Mouse (Mus musculus) embryonic facial prominence, embryonic 10.5 days (tissue): Measurements from ENCODE around the gene Muc5ac. TPM values are rescaled to one million over a fixed set of nuclear protein-coding genes. Genes with fewer than 3 reads are reported as not detected.
"Not testable (repeated sequence)": the region's sequence is repeated elsewhere in the genome, so short reads cannot be mapped to it uniquely, and the experiment has no call there.

Experiments used
- DNase-seq: peaks from one replicate; pipeline ENCODE4 v3.0.0-alpha.2; 2017; ENCODE audit warnings: low spot score
- H3K27ac ChIP-seq: fragments of 300-500 bp; sonication (generic); replicated peaks from 2 replicates; pipeline ENCODE4 v1.5.1; 2016; ENCODE audit warnings: mild to moderate bottlenecking
- H3K27me3 ChIP-seq: fragments of 300-500 bp; sonication (generic); replicated peaks from 2 replicates; pipeline ENCODE4 v1.6.1; 2016; ENCODE audit warnings: low read depth, mild to moderate bottlenecking; ENCODE audit not compliant: poor library complexity, severe bottlenecking
- H3K36me3 ChIP-seq: fragments of 300-500 bp; sonication (generic); replicated peaks from 2 replicates; pipeline ENCODE4 v1.6.1; 2016; ENCODE audit warnings: mild to moderate bottlenecking, moderate library complexity
- H3K4me1 ChIP-seq: fragments of 300-500 bp; sonication (generic); 2 replicates; pipeline ENCODE4 v1.6.1; 2016
- H3K4me3 ChIP-seq: fragments of 300-500 bp; sonication (generic); 2 replicates; pipeline ENCODE4 v1.5.1; 2016; ENCODE audit warnings: mild to moderate bottlenecking, moderate library complexity
- H3K9me3 ChIP-seq: fragments of 300-500 bp; sonication (generic); 2 replicates; pipeline ENCODE4 v1.6.1; 2016; ENCODE audit warnings: mild to moderate bottlenecking
- WGBS: fragments of 180-500 bp; shearing (Covaris S2); methylation state at CpG from one replicate; pipeline ENCODE4 v1.1.7; 2016; 5-methylcytosine and 5-hydroxymethylcytosine counted together
- polyA plus RNA-seq: library from polyadenylated mRNA; unstranded; fragments of >200 nt; fragmentation: Nextera tagmentation; extraction: Ambion mirVana; gene quantifications from 2 replicates; pipeline ENCODE4 v1.2.1, GENCODE M21; 2016

The Muc5ac gene
- polyA plus RNA-seq, 1 experiment from 2014 or later, result not detected

- Histone ChIP-seq H3K27me3 (no peaks in the 10 kb centered on the region), H3K9me3 (no peaks in the 10 kb centered on the region), H3K4me1 (no peaks in the 10 kb centered on the region), H3K4me3 (no peak overlapping the region), H3K36me3 (no peaks in the 10 kb centered on the region), H3K27ac (no peak overlapping the region)
- 88% methylated on average over 7 of the region's 7 CpGs for WGBS
- DNase-seq, result no peak
These were observed 16.6 kb downstream of the Muc5ac start for GRCm38 (mm10) chr7:141805384-141805783.

- H3K27me3 ChIP-seq, H3K4me1 ChIP-seq, H3K4me3 ChIP-seq, H3K36me3 ChIP-seq, H3K9me3 ChIP-seq, H3K27ac ChIP-seq, DNase-seq: not testable (repeated sequence)
- no CpG with 5 or more reads among the region's 4 CpGs for WGBS
These were observed 19.1 kb downstream of the Muc5ac start for GRCm38 (mm10) chr7:141807823-141808222.

- H3K9me3 ChIP-seq, H3K4me3 ChIP-seq, H3K27me3 ChIP-seq, DNase-seq, H3K4me1 ChIP-seq, H3K27ac ChIP-seq, H3K36me3 ChIP-seq: not testable (repeated sequence)
- WGBS, result no CpG with 5 or more reads among the region's 4 CpGs
These were observed 21.2 kb downstream of the Muc5ac start for GRCm38 (mm10) chr7:141809933-141810332.

GRCm38 (mm10) chr7:141813321-141813720 is 24.5 kb downstream of the Muc5ac start:
- WGBS, result 83% methylated on average over 4 of the region's 4 CpGs
- peaks cover 9% of the 10 kb centered on the region for H3K4me1 ChIP-seq
- no peaks in the 10 kb centered on the region for H3K36me3 ChIP-seq
- H3K27ac ChIP-seq, result no peak overlapping the region
- H3K4me3 ChIP-seq, result no peak overlapping the region
- no peaks in the 10 kb centered on the region for H3K9me3 ChIP-seq
- no peak for DNase-seq
- no peaks in the 10 kb centered on the region for H3K27me3 ChIP-seq

- no peaks in the 10 kb centered on the region for H3K9me3 ChIP-seq
- no peaks in the 10 kb centered on the region for H3K27me3 ChIP-seq
- H3K36me3 ChIP-seq, result no peaks in the 10 kb centered on the region
- DNase-seq, result no peak
- H3K4me3 ChIP-seq, result no peak overlapping the region
- WGBS, result 81% methylated on average over 4 of the region's 4 CpGs
- H3K27ac ChIP-seq, result no peak overlapping the region
- H3K4me1 ChIP-seq, result peaks cover 9% of the 10 kb centered on the region
These were observed 26.6 kb downstream of the Muc5ac start for GRCm38 (mm10) chr7:141815361-141815760.

- no peaks in the 10 kb centered on the region for H3K9me3 ChIP-seq
- 60% methylated on average over 11 of the region's 11 CpGs for whole genome bisulfite sequencing
- peaks cover 9% of the 10 kb centered on the region for H3K4me1 ChIP-seq
- no peaks in the 10 kb centered on the region for H3K36me3 ChIP-seq
- no peaks in the 10 kb centered on the region for H3K27me3 ChIP-seq
- no peak overlapping the region for H3K4me3 ChIP-seq
- no peak overlapping the region; the same call in 1 of the 2 replicates for H3K27ac ChIP-seq
- DNase-seq, result no peak
These were observed 28.7 kb downstream of the Muc5ac start for GRCm38 (mm10) chr7:141817355-141818075.

- Histone ChIP-seq H3K9me3 (no peaks in the 10 kb centered on the region), H3K4me3 (no peak overlapping the region), H3K27ac (no peak overlapping the region), H3K36me3 (no peaks in the 10 kb centered on the region), H3K4me1 (peaks cover 9% of the 10 kb centered on the region), H3K27me3 (no peaks in the 10 kb centered on the region)
- WGBS, result 86% methylated on average over 3 of the region's 3 CpGs
- no peak for DNase-seq
These were observed 29.5 kb downstream of the Muc5ac start for GRCm38 (mm10) chr7:141818267-141818666.

GRCm38 (mm10) chr7:141822582-141823261 is 34.0 kb downstream of the Muc5ac start:
- peaks cover 4% of the 10 kb centered on the region for H3K4me1 ChIP-seq
- no peak overlapping the region for H3K27ac ChIP-seq
- no peak for DNase-seq
- no peaks in the 10 kb centered on the region for H3K27me3 ChIP-seq
- no peaks in the 10 kb centered on the region for H3K36me3 ChIP-seq
- WGBS, result 65% methylated on average over 4 of the region's 4 CpGs
- no peaks in the 10 kb centered on the region for H3K9me3 ChIP-seq
- no peak overlapping the region for H3K4me3 ChIP-seq

- Histone ChIP-seq H3K4me1 (no peaks in the 10 kb centered on the region), H3K27me3 (no peaks in the 10 kb centered on the region), H3K36me3 (no peaks in the 10 kb centered on the region), H3K9me3 (no peaks in the 10 kb centered on the region), H3K27ac (no peak overlapping the region), H3K4me3 (no peak overlapping the region)
- WGBS, result 84% methylated on average over 6 of the region's 6 CpGs
- DNase-seq, result no peak
These were observed 34.9 kb downstream of the Muc5ac start for GRCm38 (mm10) chr7:141823699-141824098.

GRCm38 (mm10) chr7:141824398-141824797 is 35.6 kb downstream of the Muc5ac start:
- DNase-seq, result no peak
- Histone ChIP-seq H3K36me3 (no peaks in the 10 kb centered on the region), H3K9me3 (no peaks in the 10 kb centered on the region), H3K27me3 (no peaks in the 10 kb centered on the region), H3K27ac (no peak overlapping the region), H3K4me1 (no peaks in the 10 kb centered on the region), H3K4me3 (no peak overlapping the region)
- WGBS, result 90% methylated on average over 9 of the region's 9 CpGs

GRCm38 (mm10) chr7:141835941-141836340 is 47.2 kb downstream of the Muc5ac start:
- Histone ChIP-seq H3K4me3 (no peak overlapping the region), H3K4me1 (no peaks in the 10 kb centered on the region), H3K36me3 (no peaks in the 10 kb centered on the region), H3K27me3 (no peaks in the 10 kb centered on the region), H3K27ac (no peak overlapping the region), H3K9me3 (no peaks in the 10 kb centered on the region)
- no peak for DNase-seq
- WGBS, result 82% methylated on average over 7 of the region's 7 CpGs

GRCm38 (mm10) chr7:141836423-141836822 is 47.7 kb downstream of the Muc5ac start:
- no peaks in the 10 kb centered on the region for H3K27me3 ChIP-seq
- H3K4me1 ChIP-seq, result no peaks in the 10 kb centered on the region
- no peak for DNase-seq
- no peaks in the 10 kb centered on the region for H3K36me3 ChIP-seq
- H3K9me3 ChIP-seq, result no peaks in the 10 kb centered on the region
- H3K4me3 ChIP-seq, result no peak overlapping the region
- no peak overlapping the region for H3K27ac ChIP-seq
- 82% methylated on average over 8 of the region's 8 CpGs for WGBS

GRCm38 (mm10) chr7:141838779-141839178 is 50.0 kb downstream of the Muc5ac start, which contains the start of gene Muc5b:
Gene Muc5b (plus strand): TSS chr7:141839070.
- no peaks in the 10 kb centered on the region for H3K4me1 ChIP-seq
- H3K4me3 ChIP-seq, result no peak within 1 kb of the TSS
- no peak for DNase-seq
- H3K27me3 ChIP-seq, result no peaks in the 10 kb centered on the region
- H3K9me3 ChIP-seq, result no peaks in the 10 kb centered on the region
- H3K36me3 ChIP-seq, result no peaks in the 10 kb centered on the region
- 75% methylated on average over 5 of the region's 5 CpGs for WGBS
- H3K27ac ChIP-seq, result 0 out of 2 replicates have a peak within 1 kb of the TSS, but pooled peaks have one; percentile 14
